Mouse (Mus musculus) R1 (cell line): ENCODE measurements at regions not wholly inside any gene's neighbourhood (a gene's known extent, or its start where the extent isn't known, plus 50 kb on each side); places are given as distances from the start of the nearest gene placed in this dataset.
A peak's percentile ranks its signal among the peaks of the same experiment; 100 is the strongest.

Source experiments
- DNase-seq: peaks from one replicate; pipeline ENCODE4 v3.0.0-alpha.2; 2018; ENCODE audit warnings: low read depth, low spot score

- peak; percentile 94 for DNase-seq
Measured at GRCm38 (mm10) chr8:15840632-15841252, 794.9 kb upstream of the BB014433 start.

GRCm38 (mm10) chr8:15832752-15833151 is 786.9 kb upstream of the BB014433 start:
- DNase-seq: no peak

GRCm38 (mm10) chr8:15821579-15822191 is 775.8 kb upstream of the BB014433 start:
- DNase-seq: no peak

- DNase-seq: peak; percentile 69
Measured at GRCm38 (mm10) chr8:15788421-15788820, 742.5 kb upstream of the BB014433 start.
